Mouse (Mus musculus): ENCODE measurements at regions not wholly inside any gene's neighbourhood (a gene's known extent, or its start where the extent isn't known, plus 50 kb on each side); places are given as distances from the start of the nearest gene placed in this dataset.
"Not testable (repeated sequence)": the region's sequence is repeated elsewhere in the genome, so short reads cannot be mapped to it uniquely, and the experiment has no call there.

- not testable (repeated sequence) for DNase-seq (ENCODE audit: extremely low spot score)
Measured at GRCm38 (mm10) chr4:3497392-3497791, 312.2 kb upstream of the Vmn1r3 start.

DNA sequence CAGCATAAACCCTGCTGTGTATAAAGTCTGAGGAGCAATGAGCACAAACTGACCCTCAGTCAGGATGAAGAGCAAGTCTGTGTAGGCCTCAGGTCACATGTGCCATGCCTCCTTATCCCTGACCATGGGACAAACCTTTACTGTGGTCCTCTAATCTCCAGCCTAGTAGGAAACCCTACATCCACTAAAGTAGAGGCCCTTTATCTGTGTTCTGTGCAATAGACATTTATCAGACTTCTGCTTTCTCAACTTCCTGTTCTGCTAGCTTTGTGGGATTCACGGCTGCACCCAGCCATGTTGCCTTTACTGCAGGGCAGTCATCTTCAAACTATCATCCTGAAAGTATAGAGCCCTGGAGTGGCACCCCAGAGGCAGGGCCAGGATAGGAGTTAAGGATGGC, 310.8 kb upstream of the Vmn1r3 start:
- not testable (repeated sequence) for DNase-seq (ENCODE audit: extremely low spot score)

GRCm38 (mm10) chr4:3494123-3494681, 309.0 kb upstream of the Vmn1r3 start:
- not testable (repeated sequence) for DNase-seq (ENCODE audit: extremely low spot score)

DNA sequence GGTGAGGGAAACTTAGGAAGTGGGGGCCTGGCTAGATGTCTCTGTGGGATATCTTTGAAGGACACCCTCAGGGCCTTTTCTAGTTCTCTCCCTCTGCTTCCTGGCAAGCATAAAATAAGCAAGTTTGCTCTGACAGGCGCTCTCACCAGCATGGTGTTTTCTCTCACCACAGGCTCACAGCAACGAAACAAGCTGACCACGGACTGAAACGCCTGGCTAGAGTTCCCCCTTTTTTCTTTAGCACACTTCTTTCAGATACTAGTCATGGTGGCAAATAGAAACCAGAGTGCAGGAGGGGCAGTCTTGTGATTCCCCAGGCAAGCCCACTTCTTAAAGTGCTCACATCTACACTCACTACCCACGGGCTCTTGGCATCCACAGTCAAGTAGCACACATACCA, 305.7 kb upstream of the Vmn1r3 start:
- DNase-seq (ENCODE audit: extremely low spot score), result not testable (repeated sequence)

- no peak for DNase-seq (ENCODE audit: extremely low spot score)
Measured at GRCm38 (mm10) chr4:3482092-3482491, 296.9 kb upstream of the Vmn1r3 start.

GRCm38 (mm10) chr4:3456773-3457172, 271.6 kb upstream of the Vmn1r3 start:
- no peak for DNase-seq (ENCODE audit: extremely low spot score)

- DNase-seq (ENCODE audit: extremely low spot score), result not testable (repeated sequence)
Measured at GRCm38 (mm10) chr4:3437380-3437779, 252.2 kb upstream of the Vmn1r3 start.

- no peak for DNase-seq (ENCODE audit: extremely low spot score)
Measured at GRCm38 (mm10) chr4:3427968-3428367, 242.8 kb upstream of the Vmn1r3 start.

DNA sequence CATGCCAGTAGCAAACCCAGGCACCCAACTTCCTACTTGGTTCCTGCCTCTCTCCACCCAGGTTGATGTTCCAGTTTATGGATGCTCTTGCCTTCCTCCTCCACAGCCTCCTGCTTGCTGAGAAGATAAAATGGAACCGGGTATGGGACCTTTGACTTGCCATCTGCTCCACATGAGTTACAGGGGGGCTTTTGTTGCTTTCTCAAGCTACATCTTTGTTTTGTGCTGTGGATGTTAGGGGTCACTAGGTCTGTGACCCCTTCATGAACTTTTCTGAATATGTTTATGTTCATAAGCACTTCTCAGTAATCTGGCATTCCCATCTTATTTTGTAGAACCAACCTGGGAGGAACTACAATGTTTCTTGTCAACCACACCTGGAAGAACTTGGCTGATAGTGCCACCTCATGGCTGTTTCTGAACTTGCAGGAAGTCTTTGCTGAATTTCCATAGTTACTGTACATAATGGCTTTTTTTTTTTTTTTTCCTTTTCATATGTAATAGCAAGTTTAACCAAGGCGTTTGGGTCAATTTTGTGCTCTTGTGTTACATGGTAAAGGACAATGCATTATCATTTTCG, 234.9 kb upstream of the Vmn1r3 start:
- peak; percentile 14 for DNase-seq (ENCODE audit: extremely low spot score)

GRCm38 (mm10) chr4:3416670-3417069, 231.5 kb upstream of the Vmn1r3 start:
- DNase-seq (ENCODE audit: extremely low spot score), result no peak

DNA sequence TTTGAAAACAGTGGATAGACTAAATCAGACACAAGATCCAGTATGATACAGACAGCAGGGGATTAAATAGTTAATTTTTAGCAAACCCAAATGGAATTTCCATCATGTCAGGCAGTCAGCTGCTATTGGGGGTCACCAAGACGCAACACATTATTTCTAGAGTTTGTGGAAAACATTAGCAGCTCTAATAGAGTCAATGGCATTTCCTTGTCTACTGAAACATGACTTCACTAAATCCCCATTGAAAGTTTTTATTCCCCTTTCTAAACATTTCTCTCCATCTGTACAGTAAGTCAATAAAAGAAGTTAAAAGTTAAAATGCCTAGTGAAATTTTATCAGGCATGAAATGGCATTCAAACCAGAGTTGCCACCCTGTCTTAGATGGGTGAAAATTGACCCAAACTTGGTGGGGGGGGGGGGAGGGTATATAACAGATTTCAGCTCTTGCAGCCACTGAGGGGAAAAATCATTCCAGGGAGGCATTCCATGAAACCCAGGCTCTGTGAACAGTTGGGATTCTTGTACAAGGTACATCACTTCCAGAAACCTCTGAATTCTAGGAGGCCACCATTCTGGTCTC, 229.4 kb upstream of the Vmn1r3 start:
- not testable (repeated sequence) for DNase-seq (ENCODE audit: extremely low spot score)

GRCm38 (mm10) chr4:3413493-3414441, 228.6 kb upstream of the Vmn1r3 start:
- DNase-seq (ENCODE audit: extremely low spot score), result peak; percentile 6

GRCm38 (mm10) chr4:3412323-3412722, 227.2 kb upstream of the Vmn1r3 start:
- not testable (repeated sequence) for DNase-seq (ENCODE audit: extremely low spot score)

GRCm38 (mm10) chr4:3402856-3403255, 217.7 kb upstream of the Vmn1r3 start:
- not testable (repeated sequence) for DNase-seq (ENCODE audit: extremely low spot score)

- DNase-seq (ENCODE audit: extremely low spot score), result not testable (repeated sequence)
Measured at GRCm38 (mm10) chr4:3401766-3402165, 216.6 kb upstream of the Vmn1r3 start.

GRCm38 (mm10) chr4:3391579-3391978, 206.4 kb upstream of the Vmn1r3 start:
- DNase-seq (ENCODE audit: extremely low spot score), result not testable (repeated sequence)

DNA sequence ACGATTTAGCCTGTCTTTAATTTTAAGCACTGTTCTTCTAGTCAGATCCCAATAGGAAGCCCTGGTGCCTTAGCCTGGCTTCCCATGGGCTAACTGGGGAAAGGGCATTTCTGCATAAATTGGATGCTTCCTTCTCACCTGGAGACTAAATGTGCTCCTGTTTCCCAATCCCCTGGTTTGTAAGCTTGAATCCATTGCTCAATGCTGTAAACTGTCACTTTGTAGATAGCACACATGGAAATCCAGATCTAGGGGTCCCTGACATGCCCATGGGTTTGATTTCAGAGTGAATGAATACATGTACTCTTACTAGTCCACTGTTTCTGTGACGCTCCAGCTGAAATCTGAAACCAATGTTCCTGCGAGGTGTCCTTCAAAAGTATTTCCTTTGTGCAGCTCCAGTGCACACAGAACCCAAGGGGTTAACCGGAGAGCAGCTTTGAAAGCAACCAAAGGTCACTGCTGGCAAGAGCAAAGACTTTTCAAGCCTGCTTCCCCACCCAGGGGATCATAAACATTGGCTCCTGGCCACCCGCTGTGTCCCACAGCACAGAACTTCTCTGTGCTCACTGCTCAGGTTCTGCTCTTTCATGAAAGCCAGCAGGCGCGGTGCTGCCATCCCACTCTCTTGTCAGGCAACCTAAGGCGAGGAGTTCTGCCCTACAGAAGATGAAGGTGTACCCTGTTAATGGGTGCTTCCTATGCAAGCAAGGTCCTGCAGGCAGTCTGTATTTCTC, 188.0 kb upstream of the Vmn1r3 start:
- DNase-seq (ENCODE audit: extremely low spot score), result not testable (repeated sequence)

DNA sequence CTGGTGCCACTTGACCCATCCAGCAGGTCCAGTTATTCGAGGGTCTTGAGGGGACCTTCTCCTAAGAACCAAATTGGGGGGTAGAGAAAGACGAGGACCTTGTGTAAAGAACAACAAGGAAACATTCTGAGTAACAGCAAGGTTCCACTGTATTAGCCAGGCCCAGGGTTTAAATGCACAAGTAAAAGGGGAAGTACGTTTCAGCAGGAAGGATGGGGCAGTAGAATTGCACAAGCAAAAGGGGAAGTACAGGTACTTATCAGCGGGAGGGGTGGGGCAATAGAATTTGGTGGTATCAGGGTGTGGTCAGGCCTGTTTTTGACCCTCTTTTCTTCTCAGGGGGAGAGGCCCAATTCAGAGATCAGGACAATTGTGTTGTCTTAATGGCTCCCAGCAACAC, 182.9 kb upstream of the Vmn1r3 start:
- DNase-seq (ENCODE audit: extremely low spot score), result not testable (repeated sequence)

DNA sequence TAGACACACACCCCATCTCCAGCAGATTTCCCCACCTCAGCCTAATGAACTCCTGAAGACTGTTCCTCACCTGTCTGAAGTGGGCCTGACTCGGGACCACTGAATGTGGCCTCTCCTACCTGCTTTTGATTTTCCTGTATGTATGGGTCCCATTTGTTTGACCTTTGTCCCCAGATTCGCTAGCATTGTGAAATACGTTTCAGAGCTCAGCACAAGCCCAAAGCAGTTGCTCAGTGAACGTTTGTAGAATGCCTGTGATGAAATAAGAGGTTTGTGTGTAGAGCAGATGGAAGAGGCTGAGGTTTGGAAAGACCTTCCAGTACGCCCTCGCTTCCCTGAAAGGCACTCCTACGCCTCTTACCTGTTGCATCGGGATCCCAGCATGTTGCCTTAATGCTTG, 158.3 kb upstream of the Vmn1r3 start:
- not testable (repeated sequence) for DNase-seq (ENCODE audit: extremely low spot score)

GRCm38 (mm10) chr4:3342696-3343095, 157.5 kb upstream of the Vmn1r3 start:
- not testable (repeated sequence) for DNase-seq (ENCODE audit: extremely low spot score)

DNA sequence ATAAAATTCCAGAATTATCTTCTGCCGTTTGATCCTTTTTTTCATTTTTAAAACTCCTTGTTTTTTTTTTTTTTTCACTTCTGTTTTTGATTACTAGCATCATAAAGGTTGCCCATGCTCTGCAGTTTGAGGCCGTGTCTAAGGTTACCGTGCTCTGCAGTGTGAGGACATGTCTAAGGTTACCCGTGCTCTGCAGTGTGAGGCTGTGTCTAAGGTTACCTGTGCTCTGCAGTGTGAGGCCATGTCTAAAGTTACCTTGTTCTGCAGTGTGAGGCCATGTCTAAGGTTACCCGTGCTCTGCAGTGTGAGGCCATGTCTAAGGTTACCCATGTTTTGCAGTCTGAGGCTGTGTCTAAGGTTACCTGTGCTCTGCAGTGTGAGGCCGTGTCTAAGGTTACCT, 157.0 kb upstream of the Vmn1r3 start:
- DNase-seq (ENCODE audit: extremely low spot score), result not testable (repeated sequence)

Measured in embryo, embryonic 9.5 days (tissue).